Mouse (Mus musculus) Patski (cell line): ENCODE measurements around the gene Fh1. TPM values are rescaled to one million over a fixed set of nuclear protein-coding genes. Genes with fewer than 3 reads are reported as not detected.

Source experiments
- ATAC-seq: fragments of 100-300 bp; one replicate; pipeline ENCODE4 v1.8.0; 2021
- CTCF ChIA-PET: fragments of 350-600 bp; sonication (Branson Sonifier 250); formaldehyde crosslinking; loops from one replicate; lab custom pipeline; 2022; ENCODE audit warnings: inconsistent platforms; lab: Charles Lee
- POLR2A ChIA-PET: fragments of 350-600 bp; sonication (Branson Sonifier 250); formaldehyde crosslinking; loops from one replicate; lab custom pipeline; 2022; ENCODE audit warnings: antibody characterized with exemption, inconsistent platforms; lab: Charles Lee
- DNase-seq: peaks from one replicate; pipeline ENCODE4 v3.0.0-alpha.2; 2011; ENCODE audit warnings: low read depth, low spot score
- H3K27me3 ChIP-seq: fragments of 371-371 bp; one replicate; pipeline ENCODE4 v1.5.1; 2021
- CTCF ChIP-seq: fragments of 100-300 bp; IDR thresholded peaks from one replicate; pipeline ENCODE4 v1.5.1; 2021
- in situ Hi-C: fragments of 300-500 bp; cut with MboI; formaldehyde crosslinking; loops from 3 replicates; pipeline ENCODE4 v1.11.1; 2018; ENCODE audit warnings: low pct_unique_long_range_greater_than_20kb, mixed read lengths
- polyA plus RNA-seq: library from polyadenylated mRNA; unstranded; gene quantifications from one replicate; pipeline ENCODE4 v1.2.3, GENCODE M21; 2021

The Fh1 gene
- polyA plus RNA-seq = 146 TPM

GRCm38 (mm10) chr1:175625257-175625879, at the start of gene Fh1:
TSS of gene Fh1 (minus strand) at chr1:175625635.
- no peak for TF ChIP-seq CTCF
- CTCF ChIA-PET = no interaction called here
- H3K27me3 ChIP-seq = peaks cover 10% of the 10 kb centered on the region
- ATAC-seq = peak; percentile 100
- peak; percentile 87 for DNase-seq
- POLR2A ChIA-PET = no interaction called here
- in situ Hi-C loops = loop anchor here (5.0 kb wide), 1 partner anchor 67 kb away; the partner anchor contains the start of genes Chml and Opn3

GRCm38 (mm10) chr1:175675116-175675515, 49.7 kb upstream of the Fh1 start:
- ATAC-seq = no peak
- CTCF ChIA-PET = no interaction called here
- DNase-seq = no peak
- in situ Hi-C loops = loop anchor here (10.0 kb wide), 1 partner anchor 250 kb away; the partner anchor contains the start of gene Gm38100
- POLR2A ChIA-PET = no interaction called here
- H3K27me3 ChIP-seq = no peaks in the 10 kb centered on the region
- no peak for TF ChIP-seq CTCF

GRCm38 (mm10) chr1:175673563-175674325, 48.3 kb upstream of the Fh1 start:
- no peak for DNase-seq
- POLR2A ChIA-PET = no interaction called here
- no peak for ATAC-seq
- in situ Hi-C loops = loop anchor here (10.0 to 25.0 kb wide), 2 partner anchors 251 to 1086 kb away; partner anchors contain the start of gene Gm38100
- no peaks in the 10 kb centered on the region for H3K27me3 ChIP-seq
- TF ChIP-seq CTCF = no peak
- CTCF ChIA-PET = interaction anchor here (1.3 to 1.8 kb wide), 2 partner anchors 9 to 16 kb away, joined by 3 to 7 read pairs; no protein-coding TSS in a partner anchor

- CTCF ChIA-PET = interaction anchor here (0.9 to 1.2 kb wide), 5 partner anchors 9 to 30 kb away, joined by 3 to 5 read pairs (median 3); no protein-coding TSS in a partner anchor
- POLR2A ChIA-PET = no interaction called here
- ATAC-seq (no peak), DNase-seq (no peak)
- in situ Hi-C loops = loop anchor here (10.0 to 25.0 kb wide), 2 partner anchors 253 to 1084 kb away; partner anchors contain the start of gene Gm38100
- TF ChIP-seq CTCF = peak; percentile 39
- H3K27me3 ChIP-seq = no peaks in the 10 kb centered on the region
Observed at GRCm38 (mm10) chr1:175671626-175672025, 46.2 kb upstream of the Fh1 start.

GRCm38 (mm10) chr1:175670042-175670441, 44.6 kb upstream of the Fh1 start:
- ATAC-seq (no peak), DNase-seq (no peak)
- in situ Hi-C loops = loop anchor here (10.0 to 25.0 kb wide), 2 partner anchors 255 to 1083 kb away; partner anchors contain the start of gene Gm38100
- no peaks in the 10 kb centered on the region for H3K27me3 ChIP-seq
- POLR2A ChIA-PET = no interaction called here
- no peak for TF ChIP-seq CTCF
- CTCF ChIA-PET = interaction anchor here (0.8 to 1.5 kb wide), 5 partner anchors 18 to 1075 kb away, joined by 3 to 4 read pairs (median 3); partner anchors contain the start of genes Chml and Opn3

- POLR2A ChIA-PET = no interaction called here
- no peak for ATAC-seq
- DNase-seq = no peak
- in situ Hi-C loops = loop anchor here (5.0 to 25.0 kb wide), 2 partner anchors 617 to 1082 kb away; no protein-coding TSS in a partner anchor
- no peaks in the 10 kb centered on the region for H3K27me3 ChIP-seq
- TF ChIP-seq CTCF = no peak
- CTCF ChIA-PET = interaction anchor here (0.8 to 1.5 kb wide), 4 partner anchors 18 to 1075 kb away, joined by 3 to 4 read pairs (median 4); partner anchors contain the start of genes Chml and Opn3
Observed at GRCm38 (mm10) chr1:175669456-175669855, 44.0 kb upstream of the Fh1 start.

- CTCF ChIA-PET = interaction anchor here (0.8 to 1.5 kb wide), 3 partner anchors 23 to 1074 kb away, joined by 3 to 4 read pairs (median 4); partner anchors contain the start of genes Chml and Opn3
- in situ Hi-C loops = loop anchor here (5.0 to 25.0 kb wide), 2 partner anchors 617 to 1082 kb away; no protein-coding TSS in a partner anchor
- peak; percentile 78 for TF ChIP-seq CTCF
- peak; percentile 65 for ATAC-seq
- H3K27me3 ChIP-seq = no peaks in the 10 kb centered on the region
- no peak for DNase-seq
- POLR2A ChIA-PET = no interaction called here
Observed at GRCm38 (mm10) chr1:175668666-175669405, 43.4 kb upstream of the Fh1 start.

- DNase-seq (no peak), ATAC-seq (no peak)
- in situ Hi-C loops = loop anchor here (25.0 kb wide), 1 partner anchor 1073 kb away; no protein-coding TSS in a partner anchor
- H3K27me3 ChIP-seq = no peaks in the 10 kb centered on the region
- no peak for TF ChIP-seq CTCF
- ChIA-PET CTCF (no interaction called here), POLR2A (no interaction called here)
Observed at GRCm38 (mm10) chr1:175659900-175660299, 34.5 kb upstream of the Fh1 start.

GRCm38 (mm10) chr1:175648615-175649014, 23.2 kb upstream of the Fh1 start:
- no peak for ATAC-seq
- CTCF ChIA-PET = no interaction called here
- POLR2A ChIA-PET = no interaction called here
- H3K27me3 ChIP-seq = peaks cover 6% of the 10 kb centered on the region
- in situ Hi-C loops = no loop called here
- no peak for TF ChIP-seq CTCF
- no peak for DNase-seq

GRCm38 (mm10) chr1:175646952-175647351, 21.5 kb upstream of the Fh1 start:
- ChIA-PET CTCF (no interaction called here), POLR2A (no interaction called here)
- ATAC-seq (no peak), DNase-seq (no peak)
- H3K27me3 ChIP-seq = peaks cover 6% of the 10 kb centered on the region
- no peak for TF ChIP-seq CTCF
- in situ Hi-C loops = no loop called here
